Comparison of ENCODE assay signal across 8 mouse cellular contexts in genomic region chrX:13845141-13845857, GRCm38 (mm10). TPM values are rescaled to one million over a fixed set of nuclear protein-coding genes. Genes with fewer than 3 reads are reported as not detected.
DNase-seq lines count a peak whose midpoint lies in the region; ATAC-seq and TF ChIP-seq lines count a peak whose summit lies in the region.

No protein-coding gene starts in this region.

- WGBS in liver, adult 2 months: 2% methylated on average over 22 of the region's 22 CpGs
- WGBS in neural tube, embryonic 12.5 days: 17% methylated on average over 22 of the region's 22 CpGs

- no peaks in the 10 kb centered on the region for H3K9me3 ChIP-seq in neural tube, embryonic 12.5 days

- ATAC-seq in neural tube, embryonic 12.5 days (ENCODE audit: low FRiP score, low read depth): peak; percentile 12; the same call in 1 of the 2 replicates

- no peak for TF ChIP-seq POLR2A in liver, adult 2 months (IDR thresholded peaks at IDR 0.05; ENCODE audit: extremely low read depth, insufficient read depth, low read length)

- DNase-seq in right cerebral cortex, adult 18-20 months: peak; percentile 12
- no peak for DNase-seq in right cerebral cortex, postnatal 14 days
- DNase-seq in adrenal gland, postnatal 36 days: peak; percentile 2 to 3
- peak; percentile 6 to 17 for DNase-seq in frontal cortex, postnatal 36 days (ENCODE audit: low spot score in 2 of 2)
- peak; percentile 4 for DNase-seq in kidney, adult 9 months
- no peak for DNase-seq in liver, adult 2 months (ENCODE audit: extremely low read depth, low read depth, low spot score)
- DNase-seq in spleen, postnatal 4 days (ENCODE audit: low spot score in 2 of 2): no peak

- no peaks in the 10 kb centered on the region for H3K27me3 ChIP-seq in liver, adult 2 months (ENCODE audit: control insufficient read depth, insufficient read depth, low read length)
- H3K27me3 ChIP-seq in neural tube, embryonic 12.5 days (replicated peaks): no peaks in the 10 kb centered on the region

- no peaks in the 10 kb centered on the region for H3K4me1 ChIP-seq in liver, adult 2 months (ENCODE audit: control insufficient read depth, insufficient read depth, low read length)
- H3K4me1 ChIP-seq in neural tube, embryonic 12.5 days: no peaks in the 10 kb centered on the region

- H3K4me2 ChIP-seq in neural tube, embryonic 12.5 days (replicated peaks): peak overlapping the region; percentile 53

- H3K79me2 ChIP-seq in liver, adult 2 months (ENCODE audit: control insufficient read depth, insufficient read depth, low read length): no peaks in the 10 kb centered on the region

- H3K27ac ChIP-seq in liver, adult 2 months (replicated peaks; ENCODE audit: insufficient read depth, low read depth, low read length): no peak overlapping the region
- H3K27ac ChIP-seq in neural tube, embryonic 12.5 days: peak overlapping the region; percentile 85

- no peaks in the 10 kb centered on the region for H3K36me3 ChIP-seq in liver, adult 2 months (ENCODE audit: control insufficient read depth, insufficient read depth, low read length)
- no peaks in the 10 kb centered on the region for H3K36me3 ChIP-seq in neural tube, embryonic 12.5 days

- peak overlapping the region; percentile 82 for H3K9ac ChIP-seq in liver, adult 2 months (ENCODE audit: low read depth, low read length)
- peak overlapping the region; percentile 72 for H3K9ac ChIP-seq in neural tube, embryonic 12.5 days

- peak overlapping the region; percentile 100 for H3K4me3 ChIP-seq in liver, adult 2 months (ENCODE audit: insufficient read depth, low read depth, low read length)
- H3K4me3 ChIP-seq in neural tube, embryonic 12.5 days: peak overlapping the region; percentile 55

- no peak for TF ChIP-seq CTCF in liver, adult 2 months (IDR thresholded peaks at IDR 0.05; ENCODE audit: low read depth, low read length)

RNA-seq across cellular contexts. Expression of gene Cask, which starts 5.9 kb away (rescaled TPM):
- total RNA-seq in adrenal gland, postnatal 36 days (2021): 10 to 100 TPM; 32.9 to 42.1 TPM
- 9.3 and 10.6 TPM in 2 replicates for total RNA-seq in liver, adult 2 months (2014; rRNA removed)
- polyA plus RNA-seq in liver, adult 2 months (2012; rRNA removed): 1.8 and 2.7 TPM in 2 replicates
- 27.2 and 27.7 TPM in 2 replicates for polyA plus RNA-seq in neural tube, embryonic 12.5 days (2016; fragmentation: Nextera tagmentation; extraction: Ambion mirVana)

Comparison
In these comparisons a context has a peak if more than half of its experiments do, and no peak if none do; other contexts are left out.
1. DNase-seq: peak in right cerebral cortex, adult 18-20 months (single experiment), adrenal gland, postnatal 36 days (2 of 2), frontal cortex, postnatal 36 days (2 of 2) and kidney, adult 9 months (single experiment); none in right cerebral cortex, postnatal 14 days (single experiment), liver, adult 2 months (single experiment) and spleen, postnatal 4 days (0 of 2).